Mouse (Mus musculus) hindbrain, embryonic 14.5 days (tissue): ENCODE measurements around the gene Msl2. TPM values are rescaled to one million over a fixed set of nuclear protein-coding genes. Genes with fewer than 3 reads are reported as not detected.

Source experiments
- ATAC-seq: fragments of 200-750 bp; cut with Nextera tagmentation; 2 replicates; pipeline ENCODE4 v1.8.0; 2017; ENCODE audit warnings: moderate number of reproducible peaks, mild to moderate bottlenecking, moderate TSS enrichment, moderate library complexity; ENCODE audit not compliant: low FRiP score
- DNase-seq: peaks from one replicate; pipeline ENCODE4 v3.0.0-alpha.2; 2015; ENCODE audit warnings: low spot score
- H3K27ac ChIP-seq: fragments of 300-500 bp; sonication (generic); 2 replicates; pipeline ENCODE4 v1.5.1; 2014; ENCODE audit warnings: mild to moderate bottlenecking, moderate library complexity
- H3K27me3 ChIP-seq: fragments of 300-500 bp; sonication (generic); 2 replicates; pipeline ENCODE4 v1.6.1; 2014; ENCODE audit warnings: mild to moderate bottlenecking, low read length, mixed read lengths; ENCODE audit not compliant: control insufficient read depth, insufficient read depth
- H3K36me3 ChIP-seq: fragments of 300-500 bp; sonication (generic); replicated peaks from 2 replicates; pipeline ENCODE4 v1.6.1; 2014; ENCODE audit not compliant: control insufficient read depth, insufficient read depth
- H3K4me1 ChIP-seq: fragments of 300-500 bp; sonication (generic); replicated peaks from 2 replicates; pipeline ENCODE4 v1.6.1; 2014; ENCODE audit warnings: antibody characterized with exemption, low read length, mixed read lengths; ENCODE audit not compliant: control insufficient read depth, insufficient read depth
- H3K4me2 ChIP-seq: fragments of 300-500 bp; sonication (generic); replicated peaks from 2 replicates; pipeline ENCODE4 v1.6.1; 2014; ENCODE audit warnings: mild to moderate bottlenecking, moderate library complexity
- H3K4me3 ChIP-seq: fragments of 300-500 bp; sonication (generic); replicated peaks from 2 replicates; pipeline ENCODE4 v1.5.1; 2014; ENCODE audit warnings: mild to moderate bottlenecking, low read length
- H3K9ac ChIP-seq: fragments of 300-500 bp; sonication (generic); 2 replicates; pipeline ENCODE4 v1.6.1; 2014
- H3K9me3 ChIP-seq: fragments of 300-500 bp; sonication (generic); 2 replicates; pipeline ENCODE4 v1.6.1; 2016; ENCODE audit warnings: low read length; ENCODE audit not compliant: control insufficient read depth
- WGBS: fragments of 180-500 bp; shearing (Covaris S2); extraction: QIAGEN DNeasy Blood & Tissue Kit; methylation state at CpG from one replicate; pipeline ENCODE4 v1.1.7; 2014; 5-methylcytosine and 5-hydroxymethylcytosine counted together
- polyA plus RNA-seq: library from polyadenylated mRNA; unstranded; fragments of >200 nt; fragmentation: Nextera tagmentation; extraction: Ambion mirVana; gene quantifications from 2 replicates; pipeline ENCODE4 v1.2.1, GENCODE M21; 2014

The Msl2 gene
- polyA plus RNA-seq, 1 experiment from 2014 or later, result 6.0 TPM

DNA sequence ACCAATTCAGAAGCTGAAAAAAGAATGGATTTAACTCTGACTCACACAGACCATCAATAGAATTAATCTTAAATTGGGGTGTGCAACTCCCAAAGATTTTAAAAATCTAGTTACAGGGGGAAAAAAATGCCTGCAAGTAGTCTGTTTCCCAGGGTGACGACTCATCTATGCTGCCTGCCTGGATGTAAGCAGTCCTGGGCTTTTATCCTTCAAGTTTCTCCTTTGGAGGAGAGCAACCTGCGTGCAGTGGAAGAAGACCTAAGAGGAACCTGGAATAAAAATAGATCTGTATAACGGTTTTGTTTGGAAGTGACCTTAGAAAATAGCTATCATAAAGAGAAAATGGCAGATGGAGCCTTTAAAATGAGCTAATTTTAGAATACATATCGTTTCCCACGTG is 1.4 kb upstream of the Msl2 start:
- Histone ChIP-seq H3K9ac (no peak overlapping the region; the same call in 1 of the 2 replicates), H3K4me3 (no peak overlapping the region; the same call in 1 of the 2 replicates), H3K36me3 (no peaks in the 10 kb centered on the region), H3K4me2 (peak overlapping the region; percentile 65), H3K27me3 (no peaks in the 10 kb centered on the region), H3K27ac (no peak overlapping the region), H3K9me3 (no peaks in the 10 kb centered on the region), H3K4me1 (peaks cover 4% of the 10 kb centered on the region)
- DNase-seq (no peak), ATAC-seq (no peak)
- 47% methylated on average over 5 of the region's 5 CpGs for whole genome bisulfite sequencing

DNA sequence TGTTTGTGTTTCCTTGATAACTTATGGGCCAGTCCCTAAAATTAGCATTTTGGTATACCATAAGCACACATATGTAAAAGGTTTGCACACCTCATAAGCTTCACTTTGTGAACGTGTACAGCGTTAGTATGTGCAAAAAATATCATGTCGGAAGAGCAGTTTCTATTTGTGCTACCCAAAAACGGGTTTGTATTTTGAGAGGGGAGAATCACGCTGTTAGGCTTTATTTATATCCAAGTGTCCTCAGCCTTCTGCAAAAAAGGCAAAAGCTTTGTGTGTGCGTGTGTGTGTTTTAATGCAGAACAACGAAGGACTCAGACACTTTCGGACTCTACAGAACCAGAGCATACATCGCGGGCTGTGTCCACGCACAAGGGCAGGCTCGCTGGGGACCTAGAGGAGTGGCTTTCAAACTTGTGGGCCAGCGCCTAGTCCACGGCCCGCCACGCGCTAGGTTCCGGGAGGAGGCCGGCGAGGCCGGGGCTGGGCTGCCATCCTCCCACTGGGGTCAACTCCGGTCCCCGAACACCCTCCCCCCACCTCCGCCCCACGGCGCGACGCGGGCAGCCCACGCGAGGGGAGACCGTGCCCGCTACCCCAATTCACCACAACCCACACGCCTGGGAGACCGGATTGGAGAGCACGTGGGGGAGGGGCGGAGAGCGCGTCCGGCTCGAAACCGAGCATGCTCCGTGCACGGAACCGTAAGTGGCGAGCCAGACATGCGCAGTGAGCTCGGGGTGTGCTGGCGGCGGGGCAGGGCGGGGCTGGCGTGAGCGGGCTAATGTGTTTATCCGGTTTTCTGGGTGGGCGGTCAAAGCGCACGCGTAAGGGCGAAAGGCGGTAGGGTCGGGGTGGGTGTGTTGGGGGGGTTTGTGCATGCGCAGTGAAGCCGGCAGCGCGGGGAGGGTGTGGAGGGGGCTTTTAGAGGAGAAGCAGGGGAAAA is 587 bp upstream of the Msl2 start:
- peak; percentile 95 for ATAC-seq
- peak overlapping the region; percentile 65 for H3K4me2 ChIP-seq
- H3K4me1 ChIP-seq, result peaks cover 11% of the 10 kb centered on the region
- 2% methylated on average over 60 of the region's 65 CpGs for WGBS
- H3K36me3 ChIP-seq, result no peaks in the 10 kb centered on the region
- peak overlapping the region; percentile 80 for H3K9ac ChIP-seq
- no peaks in the 10 kb centered on the region for H3K27me3 ChIP-seq
- H3K4me3 ChIP-seq, result peak overlapping the region; percentile 95
- peak; percentile 97 for DNase-seq
- peak overlapping the region; percentile 100 for H3K27ac ChIP-seq
- no peaks in the 10 kb centered on the region for H3K9me3 ChIP-seq

DNA sequence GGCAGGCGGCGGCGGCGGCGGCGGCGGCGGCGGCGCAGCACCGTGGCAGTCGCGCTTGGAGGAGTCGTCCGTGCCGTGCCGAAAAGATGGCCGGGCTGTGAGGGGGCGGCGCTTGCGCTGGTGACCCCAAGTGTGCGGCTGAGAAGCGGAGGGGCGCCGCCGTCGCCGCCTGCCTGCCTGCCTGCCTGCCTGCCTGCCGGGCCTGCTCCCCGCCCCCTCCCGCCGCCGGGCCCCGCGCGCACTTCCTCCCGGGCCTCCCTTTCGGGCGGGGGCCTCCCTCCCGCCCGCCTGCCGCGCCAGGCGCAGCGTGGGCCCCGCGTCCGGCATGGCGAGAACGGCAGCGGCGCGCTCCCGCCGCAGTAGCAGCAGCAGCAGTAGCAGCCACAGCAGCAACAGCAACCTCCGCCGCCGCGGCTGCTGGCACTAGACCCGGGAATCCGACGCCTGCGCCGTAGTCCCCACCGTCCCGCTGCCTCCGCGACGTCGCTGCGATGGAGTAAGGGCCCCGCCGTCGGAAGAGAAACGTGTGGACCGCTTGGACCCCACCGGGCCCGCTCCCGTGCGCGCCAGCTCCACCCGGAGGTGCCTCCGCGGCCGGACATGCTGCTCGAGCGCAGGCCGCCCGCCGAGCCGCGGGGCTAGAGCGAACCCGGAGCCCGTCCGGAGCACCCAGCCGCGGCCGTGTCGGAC is 576 bp downstream of the Msl2 start:
- H3K36me3 ChIP-seq, result no peaks in the 10 kb centered on the region
- peak overlapping the region; percentile 99 for H3K9ac ChIP-seq
- DNase-seq (peak; percentile 70), ATAC-seq (peak; percentile 67)
- H3K9me3 ChIP-seq, result no peaks in the 10 kb centered on the region
- WGBS, result under 1% methylated on average over 95 of the region's 100 CpGs
- peak overlapping the region; percentile 96 for H3K4me2 ChIP-seq
- peak overlapping the region; percentile 95 for H3K4me3 ChIP-seq
- peaks cover 22% of the 10 kb centered on the region for H3K4me1 ChIP-seq
- peak overlapping the region; percentile 100 for H3K27ac ChIP-seq
- H3K27me3 ChIP-seq, result no peaks in the 10 kb centered on the region

DNA sequence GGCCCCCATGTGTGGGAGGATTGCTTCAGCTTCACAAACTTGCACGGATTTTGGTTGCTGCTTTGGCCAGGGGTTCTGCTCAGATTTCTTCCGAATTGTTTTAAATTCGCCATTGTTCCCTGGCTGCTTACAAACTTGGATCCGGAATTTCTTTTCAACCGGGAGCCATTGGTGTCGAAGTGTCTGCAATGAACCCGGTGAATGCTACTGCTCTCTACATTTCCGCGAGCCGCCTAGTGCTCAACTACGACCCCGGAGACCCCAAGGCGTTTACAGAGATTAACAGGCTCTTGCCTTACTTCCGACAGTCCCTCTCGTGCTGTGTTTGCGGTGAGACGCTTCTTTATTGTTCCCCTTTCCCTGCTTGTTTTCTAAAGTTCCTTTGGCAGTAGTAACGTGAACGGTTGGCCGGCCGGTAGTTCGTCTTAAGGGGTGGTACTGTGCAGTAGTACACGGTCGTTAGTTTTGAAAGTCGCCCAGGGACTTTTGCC is 1.2 kb downstream of the Msl2 start:
- Histone ChIP-seq H3K4me1 (peaks cover 24% of the 10 kb centered on the region), H3K27ac (peak overlapping the region; percentile 100), H3K4me3 (peak overlapping the region; percentile 95), H3K36me3 (no peaks in the 10 kb centered on the region), H3K9ac (peak overlapping the region; percentile 99), H3K9me3 (no peaks in the 10 kb centered on the region), H3K4me2 (peak overlapping the region; percentile 96), H3K27me3 (no peaks in the 10 kb centered on the region)
- DNase-seq (no peak), ATAC-seq (no peak)
- under 1% methylated on average over 25 of the region's 25 CpGs for WGBS

DNA sequence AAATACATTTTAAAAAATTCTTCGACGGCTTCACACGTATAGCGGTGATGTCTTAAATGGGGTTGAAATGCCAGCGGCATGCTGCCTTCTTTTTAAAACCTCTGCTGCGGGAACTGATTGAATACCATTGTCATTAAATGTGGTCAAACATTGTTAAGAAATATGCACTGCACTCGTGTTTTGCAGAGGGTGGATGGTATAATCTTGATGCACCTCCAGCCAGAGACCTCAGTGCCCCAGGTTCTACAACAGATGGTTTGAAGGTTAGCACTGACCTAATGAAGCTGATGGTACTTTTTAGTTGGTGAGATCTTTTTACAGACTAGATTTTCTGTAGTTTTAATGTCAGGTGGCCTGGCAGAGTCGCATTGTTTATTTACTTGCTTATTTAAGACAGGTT is 1.8 kb downstream of the Msl2 start:
- H3K36me3 ChIP-seq, result no peaks in the 10 kb centered on the region
- under 1% methylated on average over 8 of the region's 8 CpGs for WGBS
- no peaks in the 10 kb centered on the region for H3K27me3 ChIP-seq
- H3K9ac ChIP-seq, result peak overlapping the region; percentile 99
- peaks cover 27% of the 10 kb centered on the region for H3K4me1 ChIP-seq
- no peaks in the 10 kb centered on the region for H3K9me3 ChIP-seq
- peak overlapping the region; percentile 96 for H3K4me2 ChIP-seq
- DNase-seq (no peak), ATAC-seq (no peak)
- H3K4me3 ChIP-seq, result peak overlapping the region; percentile 95
- no peak overlapping the region for H3K27ac ChIP-seq

DNA sequence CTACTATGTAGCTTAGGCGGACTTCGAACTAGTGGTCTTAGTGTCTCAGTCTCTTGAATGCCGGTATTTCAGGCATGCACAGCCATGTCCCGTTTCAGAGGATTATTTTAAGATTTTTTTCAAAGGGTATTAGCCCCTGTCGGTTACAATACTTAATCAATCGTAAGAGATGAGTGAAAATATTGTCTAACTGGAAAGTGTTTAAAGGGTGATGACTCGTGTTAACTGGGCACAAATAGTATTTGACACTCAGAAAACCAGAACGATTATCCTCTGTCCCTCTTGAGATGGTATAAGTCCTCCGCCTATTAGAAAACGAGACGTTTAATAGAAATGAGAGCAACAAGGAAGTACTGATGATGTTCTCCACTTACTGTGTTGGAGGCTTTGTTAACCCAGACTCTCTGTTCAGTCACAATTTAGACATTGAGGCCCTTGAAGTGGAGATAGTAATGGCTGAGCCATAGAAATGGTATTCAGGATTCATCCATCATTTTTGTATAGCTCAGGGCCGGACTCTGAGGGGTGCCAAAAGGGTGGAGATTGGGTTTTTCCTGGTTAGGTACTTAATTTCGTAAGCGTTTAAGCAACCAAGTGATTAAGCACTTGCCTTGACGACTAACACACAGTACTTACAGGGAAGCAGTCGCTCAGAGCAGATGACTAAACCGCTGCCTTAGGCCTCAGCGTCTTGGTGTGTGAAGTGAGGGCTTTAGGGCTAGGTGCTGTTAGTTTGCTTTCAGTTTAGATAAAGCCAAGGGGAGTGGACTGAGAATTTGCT is 2.4 kb downstream of the Msl2 start:
- Histone ChIP-seq H3K4me1 (peaks cover 33% of the 10 kb centered on the region), H3K4me3 (peak overlapping the region; percentile 95), H3K4me2 (peak overlapping the region; percentile 96), H3K27ac (no peak overlapping the region; the same call in 1 of the 2 replicates), H3K9ac (peak overlapping the region; percentile 99), H3K9me3 (no peaks in the 10 kb centered on the region), H3K36me3 (no peaks in the 10 kb centered on the region), H3K27me3 (no peaks in the 10 kb centered on the region)
- under 1% methylated on average over 18 of the region's 18 CpGs for WGBS
- ATAC-seq (no peak), DNase-seq (no peak)

DNA sequence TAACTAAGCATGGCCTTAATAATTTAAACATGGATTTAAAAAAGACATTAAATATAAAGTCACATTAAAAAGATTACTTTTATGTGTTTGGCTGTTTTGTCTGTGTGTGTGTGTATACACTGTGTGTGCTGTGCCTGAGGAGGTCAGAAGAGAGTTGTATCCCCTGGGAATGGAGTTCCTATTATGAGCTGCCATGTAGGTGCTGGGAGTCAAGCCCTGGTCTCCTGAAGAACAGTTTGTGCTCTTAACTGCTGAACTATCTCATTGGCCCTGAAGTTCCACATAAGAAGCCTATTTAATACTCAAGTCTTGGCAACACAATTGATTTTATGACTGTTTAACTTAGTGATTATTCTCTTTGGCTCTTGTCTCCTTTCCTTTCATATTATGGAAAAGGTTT is 3.6 kb downstream of the Msl2 start:
- DNase-seq (no peak), ATAC-seq (no peak)
- H3K27ac ChIP-seq, result no peak overlapping the region
- no peaks in the 10 kb centered on the region for H3K27me3 ChIP-seq
- H3K4me2 ChIP-seq, result peak overlapping the region; percentile 96
- H3K36me3 ChIP-seq, result no peaks in the 10 kb centered on the region
- no peaks in the 10 kb centered on the region for H3K9me3 ChIP-seq
- H3K9ac ChIP-seq, result peak overlapping the region; percentile 99
- H3K4me3 ChIP-seq, result peak overlapping the region; percentile 95
- H3K4me1 ChIP-seq, result peaks cover 33% of the 10 kb centered on the region

DNA sequence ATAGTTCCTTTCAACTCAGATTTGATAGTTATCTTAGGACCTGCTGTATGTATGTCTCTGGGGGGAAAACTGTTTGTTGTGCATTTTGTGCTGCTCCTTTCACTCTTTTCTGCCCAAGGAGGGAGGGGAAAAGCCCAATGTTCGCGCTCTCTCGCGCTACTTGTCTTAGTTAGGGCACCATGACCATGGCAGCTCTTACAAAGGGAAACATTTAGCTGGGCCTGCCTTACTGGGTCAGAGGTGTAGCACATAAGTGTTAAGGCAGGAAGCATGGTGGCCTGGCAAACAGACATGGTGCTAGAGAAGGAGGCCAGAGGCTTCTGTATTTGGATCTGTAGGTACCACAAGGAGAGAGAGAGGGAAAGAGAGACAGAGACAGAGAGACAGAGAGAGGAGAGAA is 4.7 kb downstream of the Msl2 start:
- Histone ChIP-seq H3K4me3 (peak overlapping the region; percentile 95), H3K36me3 (no peaks in the 10 kb centered on the region), H3K27ac (no peak overlapping the region), H3K9ac (no peak overlapping the region), H3K27me3 (no peaks in the 10 kb centered on the region), H3K9me3 (no peaks in the 10 kb centered on the region), H3K4me2 (peak overlapping the region; percentile 96), H3K4me1 (peaks cover 33% of the 10 kb centered on the region)
- 43% methylated on average over 4 of the region's 4 CpGs for WGBS
- no peak for DNase-seq
- no peak for ATAC-seq
